Mouse (Mus musculus) ES-Bruce4 (cell line): ENCODE measurements around the gene Zdhhc8.

Experiments used
- CTCF ChIP-seq: IDR thresholded peaks from one replicate; pipeline ENCODE4 v1.8.1; 2011; ENCODE audit warnings: low read depth, low read length
- POLR2A ChIP-seq: IDR thresholded peaks from one replicate; pipeline ENCODE4 v1.8.1; 2011; ENCODE audit warnings: low read length; ENCODE audit not compliant: insufficient read depth

GRCm38 (mm10) chr16:18194208-18194985 is 40.5 kb downstream of the Zdhhc8 start:
- TF ChIP-seq CTCF (no peak), POLR2A (no peak)
